Mouse (Mus musculus) forebrain, postnatal 0 days (tissue): ENCODE measurements around the gene Eif2b4. TPM values are rescaled to one million over a fixed set of nuclear protein-coding genes. Genes with fewer than 3 reads are reported as not detected.

Experiments
- ATAC-seq: fragments of 200-750 bp; cut with Nextera tagmentation; 2 replicates; pipeline ENCODE4 v1.8.0; 2017; ENCODE audit warnings: mild to moderate bottlenecking, moderate library complexity
- DNase-seq: peaks from one replicate; pipeline ENCODE4 v3.0.0-alpha.2; 2015
- H3K27ac ChIP-seq: fragments of 300-500 bp; sonication (generic); 2 replicates; pipeline ENCODE4 v1.5.1; 2014; ENCODE audit warnings: low read depth, mild to moderate bottlenecking, antibody characterized with exemption, low read length, moderate library complexity, mixed read lengths
- H3K27me3 ChIP-seq: fragments of 300-500 bp; sonication (generic); 2 replicates; pipeline ENCODE4 v1.6.1; 2014; ENCODE audit warnings: mild to moderate bottlenecking, low read length, mixed read lengths; ENCODE audit not compliant: insufficient read depth
- H3K36me3 ChIP-seq: fragments of 300-500 bp; sonication (generic); 2 replicates; pipeline ENCODE4 v1.6.1; 2014; ENCODE audit warnings: mild to moderate bottlenecking, moderate library complexity; ENCODE audit not compliant: insufficient read depth
- H3K4me1 ChIP-seq: fragments of 300-500 bp; sonication (generic); 2 replicates; pipeline ENCODE4 v1.6.1; 2014; ENCODE audit warnings: antibody characterized with exemption; ENCODE audit not compliant: insufficient read depth
- H3K4me2 ChIP-seq: fragments of 300-500 bp; sonication (generic); 2 replicates; pipeline ENCODE4 v1.6.1; 2014; ENCODE audit warnings: low read depth, mild to moderate bottlenecking, moderate library complexity
- H3K4me3 ChIP-seq: fragments of 300-500 bp; sonication (generic); 2 replicates; pipeline ENCODE4 v1.5.1; 2014; ENCODE audit warnings: low read depth, low read length, mixed read lengths
- H3K9ac ChIP-seq: fragments of 300-500 bp; sonication (generic); 2 replicates; pipeline ENCODE4 v1.6.1; 2014; ENCODE audit warnings: mild to moderate bottlenecking
- H3K9me3 ChIP-seq: fragments of 300-500 bp; sonication (generic); 2 replicates; pipeline ENCODE4 v1.6.1; 2016; ENCODE audit warnings: low read length
- CTCF ChIP-seq: sonication (generic); IDR thresholded peaks from 2 replicates; pipeline ENCODE4 v1.5.1; 2016; ENCODE audit warnings: antibody characterized with exemption, control low read depth, low read depth
- WGBS: fragments of 180-500 bp; shearing (Covaris S2); extraction: QIAGEN DNeasy Blood & Tissue Kit; methylation state at CpG from one replicate; pipeline ENCODE4 v1.1.7; 2014; 5-methylcytosine and 5-hydroxymethylcytosine counted together
- polyA plus RNA-seq: library from polyadenylated mRNA; unstranded; fragments of >200 nt; fragmentation: Nextera tagmentation; extraction: Ambion mirVana; gene quantifications from 2 replicates; pipeline ENCODE4 v1.2.1, GENCODE M21; 2015
- total RNA-seq: library from RNA; depleted of rRNA; stranded (reverse); fragments of >200 nt; gene quantifications from 2 replicates; pipeline ENCODE4 v1.2.3, GENCODE M21; 2014; rRNA removed

Gene Eif2b4
- 45.3 and 70.8 TPM in 2 replicates for total RNA-seq
- 76.6 and 95.3 TPM in 2 replicates for polyA plus RNA-seq

GRCm38 (mm10) chr5:31192939-31193630 is at the start of gene Eif2b4, which contains the start of gene Snx17:
Gene Eif2b4, minus strand, starts transcription at chr5:31193430.
Gene Snx17, plus strand, starts transcription at chr5:31193227.
- peak within 1 kb of the TSS; percentile 92 for H3K27ac ChIP-seq
- peak within 1 kb of the TSS; percentile 86 for H3K4me2 ChIP-seq
- H3K9ac ChIP-seq = peak within 1 kb of the TSS; percentile 89
- peaks cover 61% of the 10 kb centered on the region for H3K36me3 ChIP-seq
- H3K27me3 ChIP-seq = no peaks in the 10 kb centered on the region
- H3K4me1 ChIP-seq = peaks cover 10% of the 10 kb centered on the region
- under 1% methylated on average over 48 of the region's 48 CpGs for WGBS
- ATAC-seq (peak; percentile 98), DNase-seq (peak; percentile 99)
- H3K4me3 ChIP-seq = peak within 1 kb of the TSS; percentile 86
- peak; percentile 81 for TF ChIP-seq CTCF
- H3K9me3 ChIP-seq = no peaks in the 10 kb centered on the region

GRCm38 (mm10) chr5:31242191-31242590 is 49.0 kb upstream of the Eif2b4 start:
- Histone ChIP-seq H3K9me3 (no peaks in the 10 kb centered on the region), H3K27me3 (no peaks in the 10 kb centered on the region), H3K4me3 (peak overlapping the region; percentile 97), H3K27ac (no peak overlapping the region), H3K36me3 (peaks cover 35% of the 10 kb centered on the region), H3K4me1 (peaks cover 7% of the 10 kb centered on the region; the same call in 1 of the 2 replicates), H3K4me2 (peak overlapping the region; percentile 76), H3K9ac (peak overlapping the region; percentile 90)
- WGBS = 16% methylated on average over 10 of the region's 10 CpGs
- DNase-seq (no peak), ATAC-seq (no peak)
- no peak for TF ChIP-seq CTCF

GRCm38 (mm10) chr5:31241522-31242034 is 48.3 kb upstream of the Eif2b4 start:
- no peak for TF ChIP-seq CTCF
- peak overlapping the region; percentile 97 for H3K4me3 ChIP-seq
- peak overlapping the region; percentile 93 for H3K27ac ChIP-seq
- no peaks in the 10 kb centered on the region for H3K27me3 ChIP-seq
- H3K36me3 ChIP-seq = peaks cover 29% of the 10 kb centered on the region
- peaks cover 7% of the 10 kb centered on the region; the same call in 1 of the 2 replicates for H3K4me1 ChIP-seq
- ATAC-seq (no peak), DNase-seq (no peak)
- H3K4me2 ChIP-seq = peak overlapping the region; percentile 76
- no peaks in the 10 kb centered on the region for H3K9me3 ChIP-seq
- peak overlapping the region; percentile 90 for H3K9ac ChIP-seq
- under 1% methylated on average over 13 of the region's 13 CpGs for WGBS

GRCm38 (mm10) chr5:31240637-31241521 is 47.6 kb upstream of the Eif2b4 start, which contains the start of the genes Nrbp1 and Gm9970:
Gene Nrbp1, plus strand, starts transcription at chr5:31240864.
Gene Gm9970, minus strand, starts transcription at chr5:31241232.
- under 1% methylated on average over 84 of the region's 103 CpGs for WGBS
- peak within 1 kb of the TSS; percentile 97 for H3K4me3 ChIP-seq
- H3K4me1 ChIP-seq = peaks cover 7% of the 10 kb centered on the region; the same call in 1 of the 2 replicates
- TF ChIP-seq CTCF = 0 out of 2 replicates have a peak, but pooled peaks have one; percentile 11
- no peaks in the 10 kb centered on the region for H3K9me3 ChIP-seq
- H3K27me3 ChIP-seq = no peaks in the 10 kb centered on the region
- DNase-seq = peak; percentile 96
- peak within 1 kb of the TSS; percentile 76 for H3K4me2 ChIP-seq
- peak within 1 kb of the TSS; percentile 90 for H3K9ac ChIP-seq
- peaks cover 22% of the 10 kb centered on the region for H3K36me3 ChIP-seq
- peak; percentile 99 for ATAC-seq
- peak within 1 kb of the TSS; percentile 93 for H3K27ac ChIP-seq

- Histone ChIP-seq H3K9me3 (no peaks in the 10 kb centered on the region), H3K36me3 (no peaks in the 10 kb centered on the region), H3K27ac (no peak overlapping the region), H3K27me3 (no peaks in the 10 kb centered on the region), H3K4me3 (no peak overlapping the region), H3K4me2 (no peak overlapping the region), H3K9ac (no peak overlapping the region), H3K4me1 (no peaks in the 10 kb centered on the region)
- ATAC-seq (no peak), DNase-seq (no peak)
- no peak for TF ChIP-seq CTCF
- 77% methylated on average over 1 of the region's 1 CpGs for WGBS
These were observed 33.4 kb upstream of the Eif2b4 start for GRCm38 (mm10) chr5:31226641-31227040.

GRCm38 (mm10) chr5:31222696-31223095 is 29.5 kb upstream of the Eif2b4 start:
- no peak for TF ChIP-seq CTCF
- Histone ChIP-seq H3K4me1 (peaks cover 4% of the 10 kb centered on the region; the same call in 1 of the 2 replicates), H3K27ac (no peak overlapping the region), H3K4me2 (no peak overlapping the region), H3K9ac (no peak overlapping the region), H3K36me3 (no peaks in the 10 kb centered on the region), H3K9me3 (no peaks in the 10 kb centered on the region), H3K4me3 (no peak overlapping the region), H3K27me3 (no peaks in the 10 kb centered on the region)
- no peak for DNase-seq
- WGBS = 94% methylated on average over 9 of the region's 9 CpGs
- no peak for ATAC-seq
